Mouse (Mus musculus) kidney, adult 2 months (tissue): Measurements from ENCODE around the gene Cnnm2.

Experiments
- CTCF ChIP-seq: fragments of 200-500 bp; conservative IDR thresholded peaks from 2 replicates; pipeline ENCODE4 v1.5.1; 2011; ENCODE audit warnings: low read depth, mild to moderate bottlenecking, control low read depth, low read length, moderate library complexity, mixed read lengths; ENCODE audit not compliant: insufficient read depth, insufficient read length
- POLR2A ChIP-seq: fragments of 200-500 bp; IDR thresholded peaks from one replicate; pipeline ENCODE4 v1.6.1; 2011; ENCODE audit warnings: low read depth, low read length, control low read depth

DNA sequence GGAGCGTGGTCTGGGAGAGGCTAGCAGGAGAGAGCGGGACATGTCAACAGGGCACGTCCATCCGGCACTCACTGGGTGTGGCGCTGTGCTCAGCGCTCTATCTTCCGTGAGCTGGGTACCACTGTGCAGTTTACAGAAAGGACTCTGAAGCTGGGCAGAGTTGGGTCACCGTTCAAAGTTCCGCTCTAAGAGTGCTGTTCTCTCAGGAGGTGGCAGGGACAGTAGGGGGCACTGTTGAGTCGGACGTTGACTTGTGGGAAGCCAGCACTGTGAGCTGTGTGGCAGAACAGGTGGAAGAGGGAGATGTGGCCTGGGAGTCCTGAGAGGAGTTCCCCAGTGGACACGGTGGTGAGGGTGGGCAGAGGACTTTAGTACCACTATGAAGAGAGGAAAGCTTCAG lies 114.4 kb downstream of the Cnnm2 start:
- TF ChIP-seq POLR2A (no peak), CTCF (peak; percentile 96)
